Mouse (Mus musculus): ENCODE data around the gene Nrxn1. TPM values are rescaled to one million over a fixed set of nuclear protein-coding genes. Genes with fewer than 3 reads are reported as not detected.

Nrxn1 gene
- polyA plus RNA-seq, 1 experiment from 2014 or later = 2.4 TPM

DNA sequence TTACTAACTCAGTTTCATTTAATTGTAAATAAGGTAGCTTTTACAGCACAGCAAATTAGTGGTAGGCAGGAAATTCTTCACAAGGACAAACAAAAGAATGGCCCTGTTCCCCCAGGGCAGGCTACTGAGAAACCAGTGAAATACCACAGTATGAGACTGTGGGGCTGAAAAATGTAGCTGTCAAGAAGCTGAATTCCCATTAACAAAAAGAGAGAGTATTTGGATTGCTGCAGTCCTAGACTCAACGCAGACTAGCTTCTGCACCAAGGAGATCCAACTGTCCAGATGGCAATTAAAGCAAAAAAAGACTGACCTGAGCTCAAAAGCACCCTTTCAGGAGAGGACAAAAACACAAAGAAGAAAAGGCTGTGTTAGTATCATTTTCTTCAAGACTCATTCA lies 324.7 kb downstream of the Nrxn1 start:
- ATAC-seq (ENCODE audit: low read depth) = no peak
- Histone ChIP-seq H3K9ac (ENCODE audit: low read length) (no peak overlapping the region), H3K9me3 (ENCODE audit: control insufficient read depth, low read length) (peaks cover 2% of the 10 kb centered on the region; the same call in 1 of the 2 replicates), H3K4me1 (replicated peaks; ENCODE audit: control insufficient read depth, insufficient read depth, low read length) (no peaks in the 10 kb centered on the region), H3K4me2 (ENCODE audit: low read depth, low read length) (no peak overlapping the region), H3K36me3 (ENCODE audit: control insufficient read depth, insufficient read depth, low read length) (no peaks in the 10 kb centered on the region), H3K27me3 (ENCODE audit: control insufficient read depth, insufficient read depth, low read depth, low read length) (no peaks in the 10 kb centered on the region), H3K4me3 (ENCODE audit: low read length) (no peak overlapping the region), H3K27ac (ENCODE audit: low read length) (no peak overlapping the region)
- 44% methylated on average over 1 of the region's 1 CpGs for WGBS

DNA sequence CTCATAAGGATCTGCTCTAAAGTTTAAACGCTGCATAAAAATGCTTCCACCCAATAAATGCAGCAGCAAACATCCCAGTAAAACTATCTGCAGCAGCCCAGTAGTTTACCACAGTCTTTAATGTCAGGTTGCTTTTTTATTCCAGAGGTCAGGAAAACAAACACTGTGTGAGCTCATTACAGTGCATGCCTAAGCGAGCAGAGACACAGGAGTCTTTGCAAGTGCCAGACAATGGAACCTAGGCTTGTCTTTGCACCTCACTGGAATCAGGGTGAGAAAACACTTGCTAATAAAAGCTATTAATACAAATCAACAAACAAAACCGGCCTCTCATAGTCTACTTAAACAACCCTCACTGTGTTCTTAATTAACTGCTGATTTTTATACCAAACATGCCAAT lies 365.7 kb downstream of the Nrxn1 start:
- Histone ChIP-seq H3K27ac (ENCODE audit: low read length) (no peak overlapping the region), H3K36me3 (ENCODE audit: control insufficient read depth, insufficient read depth, low read length) (no peaks in the 10 kb centered on the region), H3K4me2 (ENCODE audit: low read depth, low read length) (no peak overlapping the region), H3K9ac (ENCODE audit: low read length) (no peak overlapping the region), H3K9me3 (ENCODE audit: control insufficient read depth, low read length) (no peaks in the 10 kb centered on the region), H3K27me3 (ENCODE audit: control insufficient read depth, insufficient read depth, low read depth, low read length) (no peaks in the 10 kb centered on the region), H3K4me1 (replicated peaks; ENCODE audit: control insufficient read depth, insufficient read depth, low read length) (no peaks in the 10 kb centered on the region), H3K4me3 (ENCODE audit: low read length) (no peak overlapping the region)
- WGBS = 31% methylated on average over 3 of the region's 3 CpGs
- no peak for ATAC-seq (ENCODE audit: low read depth)

DNA sequence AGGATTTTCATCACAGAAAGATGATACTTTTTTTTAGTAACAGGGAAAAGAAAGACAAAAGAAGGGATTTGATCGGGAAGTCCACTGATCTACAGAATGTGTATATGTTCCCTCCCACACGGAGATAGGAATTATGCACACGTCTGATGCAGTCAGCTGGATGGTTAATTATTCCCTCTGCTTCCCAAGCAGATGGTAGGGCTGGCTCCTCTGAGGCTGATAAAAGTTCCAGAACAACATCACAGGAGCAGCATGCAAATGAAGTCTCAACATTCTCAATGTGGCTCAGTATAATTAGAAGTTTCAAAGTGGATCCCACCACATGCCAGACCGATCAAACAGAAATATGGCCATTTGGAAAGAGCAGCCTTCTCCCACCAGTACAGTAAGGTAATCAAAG lies 388.1 kb downstream of the Nrxn1 start:
- 69% methylated on average over 4 of the region's 4 CpGs for WGBS
- Histone ChIP-seq H3K4me2 (ENCODE audit: low read depth, low read length) (no peak overlapping the region), H3K9ac (ENCODE audit: low read length) (no peak overlapping the region), H3K4me3 (ENCODE audit: low read length) (no peak overlapping the region), H3K9me3 (ENCODE audit: control insufficient read depth, low read length) (no peaks in the 10 kb centered on the region), H3K4me1 (replicated peaks; ENCODE audit: control insufficient read depth, insufficient read depth, low read length) (no peaks in the 10 kb centered on the region), H3K27ac (ENCODE audit: low read length) (no peak overlapping the region), H3K27me3 (ENCODE audit: control insufficient read depth, insufficient read depth, low read depth, low read length) (no peaks in the 10 kb centered on the region), H3K36me3 (ENCODE audit: control insufficient read depth, insufficient read depth, low read length) (no peaks in the 10 kb centered on the region)
- no peak for ATAC-seq (ENCODE audit: low read depth)

DNA sequence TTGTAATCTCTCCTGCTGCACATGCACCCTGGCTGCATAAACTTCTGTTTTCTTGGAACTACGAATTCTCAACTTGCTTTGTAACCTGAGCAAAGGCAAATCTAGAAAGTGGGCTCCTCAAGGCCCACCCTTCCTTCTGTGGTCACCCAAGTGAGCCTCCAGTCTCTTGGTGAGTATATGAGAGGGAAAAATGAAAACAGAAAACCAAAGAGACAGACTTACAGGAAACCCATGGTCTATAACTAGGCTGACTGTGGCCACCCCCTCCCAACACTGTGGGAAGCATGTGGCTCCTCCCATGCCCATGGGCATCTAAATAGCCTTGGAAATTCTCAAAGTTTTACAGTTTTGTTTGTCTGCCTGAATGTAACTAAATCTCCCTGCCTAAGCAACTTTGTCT lies 390.2 kb downstream of the Nrxn1 start:
- H3K27me3 ChIP-seq (ENCODE audit: control insufficient read depth, insufficient read depth, low read depth, low read length) = no peaks in the 10 kb centered on the region
- H3K36me3 ChIP-seq (ENCODE audit: control insufficient read depth, insufficient read depth, low read length) = no peaks in the 10 kb centered on the region
- no peak overlapping the region for H3K4me2 ChIP-seq (ENCODE audit: low read depth, low read length)
- H3K27ac ChIP-seq (ENCODE audit: low read length) = no peak overlapping the region
- 61% methylated on average over 1 of the region's 1 CpGs for WGBS
- no peaks in the 10 kb centered on the region for H3K9me3 ChIP-seq (ENCODE audit: control insufficient read depth, low read length)
- ATAC-seq (ENCODE audit: low read depth) = no peak
- no peak overlapping the region for H3K9ac ChIP-seq (ENCODE audit: low read length)
- H3K4me3 ChIP-seq (ENCODE audit: low read length) = no peak overlapping the region
- no peaks in the 10 kb centered on the region for H3K4me1 ChIP-seq (replicated peaks; ENCODE audit: control insufficient read depth, insufficient read depth, low read length)

DNA sequence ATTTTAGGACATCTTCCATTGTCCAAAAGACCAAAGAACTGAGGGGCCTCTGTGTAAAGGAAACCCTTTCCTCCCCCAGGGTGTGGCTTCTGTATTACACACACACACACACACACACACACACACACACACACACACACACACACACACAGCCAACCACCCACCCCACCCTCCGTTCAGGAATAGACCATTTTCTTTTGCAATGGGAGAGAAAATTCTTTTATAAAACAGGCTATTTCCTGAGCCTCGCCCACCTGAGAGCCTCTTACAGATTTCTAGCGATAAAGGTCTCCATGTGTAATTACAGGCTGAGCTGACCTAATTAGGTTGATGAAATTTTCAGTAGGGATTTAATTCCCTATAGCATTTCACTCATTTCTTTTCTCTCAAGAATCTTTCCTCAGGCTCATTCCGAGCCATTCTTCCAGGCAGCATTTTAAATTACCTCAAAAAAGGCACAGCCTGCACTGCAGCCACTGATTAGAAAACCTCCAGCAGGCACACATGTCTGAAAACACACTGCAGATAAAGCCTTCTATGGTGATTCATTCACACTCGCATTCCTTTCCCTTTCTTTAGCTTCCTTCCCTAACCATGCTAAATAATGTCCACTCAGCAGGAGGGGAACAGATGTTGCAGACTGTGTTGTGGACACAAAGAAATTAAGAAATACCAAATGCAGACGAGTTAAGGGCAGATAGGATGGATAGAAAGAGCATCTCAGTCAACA lies 396.6 kb downstream of the Nrxn1 start:
- no peaks in the 10 kb centered on the region for H3K4me1 ChIP-seq (replicated peaks; ENCODE audit: control insufficient read depth, insufficient read depth, low read length)
- H3K36me3 ChIP-seq (ENCODE audit: control insufficient read depth, insufficient read depth, low read length) = no peaks in the 10 kb centered on the region
- ATAC-seq (ENCODE audit: low read depth) = no peak
- 46% methylated on average over 6 of the region's 6 CpGs for WGBS
- no peaks in the 10 kb centered on the region for H3K9me3 ChIP-seq (ENCODE audit: control insufficient read depth, low read length)
- no peaks in the 10 kb centered on the region for H3K27me3 ChIP-seq (ENCODE audit: control insufficient read depth, insufficient read depth, low read depth, low read length)
- H3K4me2 ChIP-seq (ENCODE audit: low read depth, low read length) = no peak overlapping the region
- no peak overlapping the region for H3K4me3 ChIP-seq (ENCODE audit: low read length)
- no peak overlapping the region for H3K27ac ChIP-seq (ENCODE audit: low read length)
- H3K9ac ChIP-seq (ENCODE audit: low read length) = no peak overlapping the region

DNA sequence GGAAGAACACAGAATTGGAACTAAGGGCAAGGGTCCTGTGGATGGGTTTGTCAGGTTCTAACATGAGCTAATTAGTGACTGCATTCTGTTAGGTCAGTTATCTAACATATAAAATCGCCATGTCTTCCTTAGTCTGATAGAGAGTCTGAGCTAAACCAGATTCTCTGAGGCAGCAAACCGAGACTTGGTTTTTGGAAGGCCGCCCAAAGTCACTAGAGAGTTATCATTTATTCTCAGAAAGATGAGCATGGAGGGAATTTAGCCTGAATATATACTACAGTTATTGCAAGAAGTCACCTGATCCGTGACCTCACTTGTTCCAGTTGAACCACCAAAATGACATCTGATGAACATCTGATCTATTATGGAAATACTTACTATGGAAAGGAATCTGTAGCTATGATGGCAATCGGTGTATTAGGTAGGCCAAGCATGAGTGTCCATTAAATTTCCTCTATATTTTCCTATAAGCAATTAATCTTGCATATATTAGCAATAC lies 397.7 kb downstream of the Nrxn1 start:
- H3K4me1 ChIP-seq (replicated peaks; ENCODE audit: control insufficient read depth, insufficient read depth, low read length) = no peaks in the 10 kb centered on the region
- no peaks in the 10 kb centered on the region for H3K27me3 ChIP-seq (ENCODE audit: control insufficient read depth, insufficient read depth, low read depth, low read length)
- no peak overlapping the region for H3K27ac ChIP-seq (ENCODE audit: low read length)
- no peak overlapping the region for H3K4me3 ChIP-seq (ENCODE audit: low read length)
- no peak overlapping the region for H3K9ac ChIP-seq (ENCODE audit: low read length)
- H3K9me3 ChIP-seq (ENCODE audit: control insufficient read depth, low read length) = no peaks in the 10 kb centered on the region
- no peaks in the 10 kb centered on the region for H3K36me3 ChIP-seq (ENCODE audit: control insufficient read depth, insufficient read depth, low read length)
- H3K4me2 ChIP-seq (ENCODE audit: low read depth, low read length) = no peak overlapping the region
- no peak for ATAC-seq (ENCODE audit: low read depth)
- WGBS = 72% methylated on average over 5 of the region's 5 CpGs

DNA sequence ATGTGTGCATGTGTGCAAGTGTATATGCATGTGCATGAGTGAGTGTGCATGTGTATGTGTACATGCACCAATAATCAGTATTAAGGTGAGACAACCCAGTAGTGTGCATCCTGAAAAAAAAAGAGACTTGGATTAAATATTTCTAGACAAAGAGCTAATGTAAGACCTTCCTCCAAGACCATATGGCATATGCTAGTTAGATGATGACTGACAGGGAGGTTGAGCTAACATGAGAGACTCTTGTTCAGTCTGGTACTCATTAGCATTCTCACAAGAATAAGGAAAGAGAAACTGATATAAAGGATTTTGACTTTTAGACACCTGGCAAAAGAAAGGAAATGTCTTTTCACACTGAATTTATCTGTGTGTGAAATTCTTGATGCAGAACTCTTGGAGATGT lies 408.7 kb downstream of the Nrxn1 start:
- Histone ChIP-seq H3K4me3 (ENCODE audit: low read length) (no peak overlapping the region), H3K4me1 (replicated peaks; ENCODE audit: control insufficient read depth, insufficient read depth, low read length) (no peaks in the 10 kb centered on the region), H3K4me2 (ENCODE audit: low read depth, low read length) (no peak overlapping the region), H3K36me3 (ENCODE audit: control insufficient read depth, insufficient read depth, low read length) (no peaks in the 10 kb centered on the region), H3K9me3 (ENCODE audit: control insufficient read depth, low read length) (no peaks in the 10 kb centered on the region), H3K27me3 (ENCODE audit: control insufficient read depth, insufficient read depth, low read depth, low read length) (no peaks in the 10 kb centered on the region), H3K9ac (ENCODE audit: low read length) (no peak overlapping the region), H3K27ac (ENCODE audit: low read length) (no peak overlapping the region)
- no peak for ATAC-seq (ENCODE audit: low read depth)

DNA sequence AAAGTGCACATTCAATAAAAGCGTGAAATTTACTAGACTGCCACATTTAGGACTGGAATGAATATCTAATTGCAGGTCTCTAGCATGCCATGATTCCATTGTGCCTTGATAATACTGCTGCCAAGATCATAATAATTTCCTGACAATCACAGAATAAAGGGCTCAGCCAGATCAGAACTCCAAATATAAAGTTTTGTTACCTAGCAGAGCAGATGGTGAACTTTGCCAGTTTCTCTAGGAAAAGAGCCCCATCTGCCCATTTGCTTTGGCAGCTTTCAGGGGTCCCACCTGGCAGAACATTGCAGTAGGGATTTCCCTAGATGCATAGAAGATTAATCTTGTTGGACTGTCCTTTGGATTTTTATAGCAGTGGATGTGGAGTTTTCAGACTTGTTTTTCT lies 411.9 kb downstream of the Nrxn1 start:
- ATAC-seq (ENCODE audit: low read depth) = no peak
- no peak overlapping the region for H3K4me2 ChIP-seq (ENCODE audit: low read depth, low read length)
- no peaks in the 10 kb centered on the region for H3K27me3 ChIP-seq (ENCODE audit: control insufficient read depth, insufficient read depth, low read depth, low read length)
- no peaks in the 10 kb centered on the region for H3K36me3 ChIP-seq (ENCODE audit: control insufficient read depth, insufficient read depth, low read length)
- H3K27ac ChIP-seq (ENCODE audit: low read length) = no peak overlapping the region
- H3K4me1 ChIP-seq (replicated peaks; ENCODE audit: control insufficient read depth, insufficient read depth, low read length) = no peaks in the 10 kb centered on the region
- no peaks in the 10 kb centered on the region for H3K9me3 ChIP-seq (ENCODE audit: control insufficient read depth, low read length)
- H3K9ac ChIP-seq (ENCODE audit: low read length) = no peak overlapping the region
- no peak overlapping the region for H3K4me3 ChIP-seq (ENCODE audit: low read length)
- 80% methylated on average over 1 of the region's 1 CpGs for WGBS

DNA sequence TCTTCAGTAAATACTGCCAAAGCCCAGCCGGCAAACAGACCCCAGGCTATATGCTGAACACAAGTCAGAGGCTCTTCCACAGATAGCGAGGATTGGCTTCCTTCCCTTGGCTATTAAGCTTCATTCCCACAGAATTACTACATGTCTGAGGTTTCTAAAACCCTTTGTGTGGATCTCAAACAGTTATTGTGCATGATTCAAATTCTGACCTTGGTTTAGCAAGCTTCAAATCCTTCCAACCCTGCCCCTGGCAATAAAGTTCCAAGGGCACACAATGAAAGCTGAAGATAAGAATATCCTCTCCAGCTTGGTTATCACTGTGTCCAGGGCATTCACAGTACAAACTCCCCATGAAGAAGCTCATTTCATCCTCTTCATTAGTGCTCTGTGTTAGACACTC lies 416.2 kb downstream of the Nrxn1 start:
- no peaks in the 10 kb centered on the region for H3K27me3 ChIP-seq (ENCODE audit: control insufficient read depth, insufficient read depth, low read depth, low read length)
- H3K4me1 ChIP-seq (replicated peaks; ENCODE audit: control insufficient read depth, insufficient read depth, low read length) = no peaks in the 10 kb centered on the region
- WGBS = 53% methylated on average over 2 of the region's 2 CpGs
- no peak overlapping the region for H3K4me3 ChIP-seq (ENCODE audit: low read length)
- no peak for ATAC-seq (ENCODE audit: low read depth)
- no peak overlapping the region for H3K27ac ChIP-seq (ENCODE audit: low read length)
- H3K4me2 ChIP-seq (ENCODE audit: low read depth, low read length) = no peak overlapping the region
- H3K36me3 ChIP-seq (ENCODE audit: control insufficient read depth, insufficient read depth, low read length) = no peaks in the 10 kb centered on the region
- no peaks in the 10 kb centered on the region for H3K9me3 ChIP-seq (ENCODE audit: control insufficient read depth, low read length)
- H3K9ac ChIP-seq (ENCODE audit: low read length) = no peak overlapping the region

DNA sequence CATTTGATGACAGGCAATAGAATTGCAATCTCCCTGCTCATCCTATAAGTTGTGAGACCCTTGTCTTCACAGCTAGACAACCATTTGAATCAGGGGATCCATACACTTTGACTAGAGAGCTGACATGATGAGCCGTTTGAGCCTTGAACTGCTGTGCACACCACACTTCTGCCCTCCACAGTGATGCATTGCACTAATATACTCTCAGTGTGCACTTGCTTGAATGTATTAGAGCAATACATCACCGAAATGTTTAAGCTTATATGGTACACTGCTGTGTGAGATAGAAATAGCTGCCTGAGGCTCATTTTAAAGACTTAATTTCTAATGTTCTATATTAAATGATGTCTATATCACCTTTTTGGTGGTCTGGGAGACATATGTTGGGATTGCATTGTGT lies 430.6 kb downstream of the Nrxn1 start:
- no peaks in the 10 kb centered on the region for H3K9me3 ChIP-seq (ENCODE audit: control insufficient read depth, low read length)
- no peaks in the 10 kb centered on the region for H3K4me1 ChIP-seq (replicated peaks; ENCODE audit: control insufficient read depth, insufficient read depth, low read length)
- no peak for ATAC-seq (ENCODE audit: low read depth)
- no peaks in the 10 kb centered on the region for H3K36me3 ChIP-seq (ENCODE audit: control insufficient read depth, insufficient read depth, low read length)
- no peak overlapping the region for H3K4me3 ChIP-seq (ENCODE audit: low read length)
- no peaks in the 10 kb centered on the region for H3K27me3 ChIP-seq (ENCODE audit: control insufficient read depth, insufficient read depth, low read depth, low read length)
- H3K27ac ChIP-seq (ENCODE audit: low read length) = no peak overlapping the region
- H3K9ac ChIP-seq (ENCODE audit: low read length) = no peak overlapping the region
- 75% methylated on average over 2 of the region's 2 CpGs for WGBS
- no peak overlapping the region for H3K4me2 ChIP-seq (ENCODE audit: low read depth, low read length)
